Mouse (Mus musculus): ENCODE measurements around the gene Hspa1a. TPM values are rescaled to one million over a fixed set of nuclear protein-coding genes. Genes with fewer than 3 reads are reported as not detected.
"Not testable (repeated sequence)": the region's sequence is repeated elsewhere in the genome, so short reads cannot be mapped to it uniquely, and the experiment has no call there.

The Hspa1a gene
- polyA plus RNA-seq, 1 experiment from 2014 or later: 1.3 TPM

- Histone ChIP-seq H3K27ac (replicated peaks) (no peak overlapping the region), H3K4me3 (no peak overlapping the region), H3K27me3 (replicated peaks; ENCODE audit: low read depth, poor library complexity, severe bottlenecking) (no peaks in the 10 kb centered on the region), H3K4me1 (no peaks in the 10 kb centered on the region), H3K36me3 (replicated peaks) (peaks cover 99% of the 10 kb centered on the region), H3K9me3 (no peaks in the 10 kb centered on the region)
- DNase-seq (ENCODE audit: low spot score): no peak
- 90% methylated on average over 7 of the region's 7 CpGs for WGBS
Measured at GRCm38 (mm10) chr17:35009586-35009985, 37.6 kb upstream of the Hspa1a start.

GRCm38 (mm10) chr17:35007387-35007991 lies 35.5 kb upstream of the Hspa1a start:
- H3K9me3 ChIP-seq: no peaks in the 10 kb centered on the region
- no peaks in the 10 kb centered on the region for H3K27me3 ChIP-seq (replicated peaks; ENCODE audit: low read depth, poor library complexity, severe bottlenecking)
- WGBS: 94% methylated on average over 7 of the region's 7 CpGs
- peaks cover 17% of the 10 kb centered on the region for H3K4me1 ChIP-seq
- H3K4me3 ChIP-seq: peak overlapping the region; percentile 8; the same call in 1 of the 2 replicates
- DNase-seq (ENCODE audit: low spot score): no peak
- no peak overlapping the region for H3K27ac ChIP-seq (replicated peaks)
- peaks cover 96% of the 10 kb centered on the region for H3K36me3 ChIP-seq (replicated peaks)

GRCm38 (mm10) chr17:35005902-35006301 lies 33.9 kb upstream of the Hspa1a start:
- H3K27ac ChIP-seq (replicated peaks); H3K27me3 ChIP-seq (replicated peaks; ENCODE audit: low read depth, poor library complexity, severe bottlenecking); H3K4me3 ChIP-seq; DNase-seq (ENCODE audit: low spot score); H3K9me3 ChIP-seq: not testable (repeated sequence)
- Histone ChIP-seq H3K36me3 (replicated peaks) (peaks cover 81% of the 10 kb centered on the region), H3K4me1 (peaks cover 28% of the 10 kb centered on the region)
- WGBS: 97% methylated on average over 4 of the region's 5 CpGs

- 93% methylated on average over 10 of the region's 10 CpGs for WGBS
- H3K36me3 ChIP-seq (replicated peaks): peaks cover 73% of the 10 kb centered on the region
- no peaks in the 10 kb centered on the region for H3K9me3 ChIP-seq
- no peaks in the 10 kb centered on the region for H3K27me3 ChIP-seq (replicated peaks; ENCODE audit: low read depth, poor library complexity, severe bottlenecking)
- H3K27ac ChIP-seq (replicated peaks): no peak overlapping the region
- DNase-seq (ENCODE audit: low spot score): no peak
- peak overlapping the region; percentile 14; the same call in 1 of the 2 replicates for H3K4me3 ChIP-seq
- peaks cover 28% of the 10 kb centered on the region for H3K4me1 ChIP-seq
Measured at GRCm38 (mm10) chr17:35005158-35005557, 33.2 kb upstream of the Hspa1a start.

GRCm38 (mm10) chr17:35004075-35004717 lies 32.2 kb upstream of the Hspa1a start:
- Histone ChIP-seq H3K27me3 (replicated peaks; ENCODE audit: low read depth, poor library complexity, severe bottlenecking) (no peaks in the 10 kb centered on the region), H3K36me3 (replicated peaks) (peaks cover 65% of the 10 kb centered on the region), H3K4me1 (peaks cover 37% of the 10 kb centered on the region), H3K4me3 (peak overlapping the region; percentile 6; the same call in 1 of the 2 replicates), H3K9me3 (no peaks in the 10 kb centered on the region), H3K27ac (replicated peaks) (no peak overlapping the region)
- no peak for DNase-seq (ENCODE audit: low spot score)
- WGBS: 93% methylated on average over 17 of the region's 17 CpGs

- WGBS: 72% methylated on average over 9 of the region's 9 CpGs
- no peak for DNase-seq (ENCODE audit: low spot score)
- H3K9me3 ChIP-seq: no peaks in the 10 kb centered on the region
- no peaks in the 10 kb centered on the region for H3K27me3 ChIP-seq (replicated peaks; ENCODE audit: low read depth, poor library complexity, severe bottlenecking)
- no peak overlapping the region for H3K27ac ChIP-seq (replicated peaks)
- peak overlapping the region; percentile 97 for H3K4me3 ChIP-seq
- peaks cover 65% of the 10 kb centered on the region for H3K36me3 ChIP-seq (replicated peaks)
- peaks cover 46% of the 10 kb centered on the region for H3K4me1 ChIP-seq
Measured at GRCm38 (mm10) chr17:35003022-35003838, 31.3 kb upstream of the Hspa1a start.

GRCm38 (mm10) chr17:35002153-35002865 lies 30.4 kb upstream of the Hspa1a start:
- Histone ChIP-seq H3K9me3 (no peaks in the 10 kb centered on the region), H3K4me3 (peak overlapping the region; percentile 97), H3K36me3 (replicated peaks) (peaks cover 65% of the 10 kb centered on the region), H3K4me1 (peaks cover 49% of the 10 kb centered on the region), H3K27me3 (replicated peaks; ENCODE audit: low read depth, poor library complexity, severe bottlenecking) (no peaks in the 10 kb centered on the region), H3K27ac (replicated peaks) (peak overlapping the region; percentile 97)
- DNase-seq (ENCODE audit: low spot score): no peak
- 14% methylated on average over 12 of the region's 12 CpGs for WGBS

GRCm38 (mm10) chr17:35001452-35002152 lies 29.6 kb upstream of the Hspa1a start:
- peaks cover 54% of the 10 kb centered on the region for H3K4me1 ChIP-seq
- H3K4me3 ChIP-seq: peak overlapping the region; percentile 97
- WGBS: under 1% methylated on average over 35 of the region's 35 CpGs
- H3K9me3 ChIP-seq: no peaks in the 10 kb centered on the region
- peak; percentile 47 for DNase-seq (ENCODE audit: low spot score)
- H3K27ac ChIP-seq (replicated peaks): peak overlapping the region; percentile 97
- no peaks in the 10 kb centered on the region for H3K27me3 ChIP-seq (replicated peaks; ENCODE audit: low read depth, poor library complexity, severe bottlenecking)
- H3K36me3 ChIP-seq (replicated peaks): peaks cover 65% of the 10 kb centered on the region

- Histone ChIP-seq H3K9me3 (no peaks in the 10 kb centered on the region), H3K4me1 (peaks cover 54% of the 10 kb centered on the region), H3K27me3 (replicated peaks; ENCODE audit: low read depth, poor library complexity, severe bottlenecking) (no peaks in the 10 kb centered on the region), H3K36me3 (replicated peaks) (peaks cover 64% of the 10 kb centered on the region), H3K4me3 (peak within 1 kb of the TSS; percentile 97), H3K27ac (replicated peaks) (peak within 1 kb of the TSS; percentile 97)
- WGBS: under 1% methylated on average over 83 of the region's 83 CpGs
- peak; percentile 97 for DNase-seq (ENCODE audit: low spot score)
Measured at GRCm38 (mm10) chr17:35000717-35001451, 28.9 kb upstream of the Hspa1a start, which contains the start of gene Vars. Gene Vars, plus strand, starts transcription at chr17:35000987.

- H3K27me3 ChIP-seq (replicated peaks; ENCODE audit: low read depth, poor library complexity, severe bottlenecking); H3K9me3 ChIP-seq: not testable (repeated sequence)
- peak; percentile 53 for DNase-seq (ENCODE audit: low spot score)
- Histone ChIP-seq H3K4me3 (peak overlapping the region; percentile 97), H3K36me3 (replicated peaks) (peaks cover 63% of the 10 kb centered on the region), H3K27ac (replicated peaks) (peak overlapping the region; percentile 97), H3K4me1 (peaks cover 54% of the 10 kb centered on the region)
- WGBS: 28% methylated on average over 31 of the region's 32 CpGs
Measured at GRCm38 (mm10) chr17:34999871-35000716, 28.1 kb upstream of the Hspa1a start.
